Mouse (Mus musculus): Measurements from ENCODE around the gene Trio. TPM values are rescaled to one million over a fixed set of nuclear protein-coding genes. Genes with fewer than 3 reads are reported as not detected.

Gene Trio
- polyA plus RNA-seq, 1 experiment from 2014 or later: 42.1 TPM

GRCm38 (mm10) chr15:27682619-27683018 lies 343.0 kb downstream of the Trio start:
- Histone ChIP-seq H3K27ac (ENCODE audit: low read depth, low read length) (peak overlapping the region; percentile 49; the same call in 1 of the 2 replicates), H3K4me1 (ENCODE audit: control insufficient read depth, insufficient read depth, low read length) (peaks cover 6% of the 10 kb centered on the region), H3K9ac (ENCODE audit: low read depth, low read length) (no peak overlapping the region), H3K9me3 (ENCODE audit: control insufficient read depth, low read length) (no peaks in the 10 kb centered on the region), H3K27me3 (ENCODE audit: control insufficient read depth, insufficient read depth, low read length) (no peaks in the 10 kb centered on the region), H3K36me3 (ENCODE audit: control insufficient read depth, insufficient read depth, low read length) (no peaks in the 10 kb centered on the region), H3K4me3 (ENCODE audit: low read length) (no peak overlapping the region), H3K4me2 (replicated peaks; ENCODE audit: low read depth, low read length) (0 out of 2 replicates have a peak overlapping the region, but pooled peaks have one; percentile 8)
- 19% methylated on average over 9 of the region's 9 CpGs for whole genome bisulfite sequencing
- peak; percentile 12; the same call in 1 of the 2 replicates for ATAC-seq (ENCODE audit: low FRiP score, low TSS enrichment)

GRCm38 (mm10) chr15:27681419-27682187 lies 344.0 kb downstream of the Trio start, which contains the start of gene Otulinl:
Otulinl (minus strand) TSS chr15:27681579.
- H3K9ac ChIP-seq (ENCODE audit: low read depth, low read length): peak within 1 kb of the TSS; percentile 81
- peaks cover 8% of the 10 kb centered on the region for H3K4me1 ChIP-seq (ENCODE audit: control insufficient read depth, insufficient read depth, low read length)
- peak within 1 kb of the TSS; percentile 49 for H3K27ac ChIP-seq (ENCODE audit: low read depth, low read length)
- peak; percentile 98 for ATAC-seq (ENCODE audit: low FRiP score, low TSS enrichment)
- no peaks in the 10 kb centered on the region for H3K27me3 ChIP-seq (ENCODE audit: control insufficient read depth, insufficient read depth, low read length)
- 1% methylated on average over 51 of the region's 59 CpGs for WGBS
- H3K36me3 ChIP-seq (ENCODE audit: control insufficient read depth, insufficient read depth, low read length): no peaks in the 10 kb centered on the region
- H3K4me3 ChIP-seq (ENCODE audit: low read length): peak within 1 kb of the TSS; percentile 73
- no peaks in the 10 kb centered on the region for H3K9me3 ChIP-seq (ENCODE audit: control insufficient read depth, low read length)
- H3K4me2 ChIP-seq (replicated peaks; ENCODE audit: low read depth, low read length): peak within 1 kb of the TSS; percentile 94

- H3K9ac ChIP-seq (ENCODE audit: low read depth, low read length): peak overlapping the region; percentile 81
- H3K4me2 ChIP-seq (replicated peaks; ENCODE audit: low read depth, low read length): peak overlapping the region; percentile 94
- no peak for ATAC-seq (ENCODE audit: low FRiP score, low TSS enrichment)
- 2% methylated on average over 28 of the region's 28 CpGs for WGBS
- peaks cover 11% of the 10 kb centered on the region for H3K4me1 ChIP-seq (ENCODE audit: control insufficient read depth, insufficient read depth, low read length)
- H3K27ac ChIP-seq (ENCODE audit: low read depth, low read length): 0 out of 2 replicates have a peak overlapping the region, but pooled peaks have one; percentile 47
- no peaks in the 10 kb centered on the region for H3K27me3 ChIP-seq (ENCODE audit: control insufficient read depth, insufficient read depth, low read length)
- H3K36me3 ChIP-seq (ENCODE audit: control insufficient read depth, insufficient read depth, low read length): no peaks in the 10 kb centered on the region
- no peaks in the 10 kb centered on the region for H3K9me3 ChIP-seq (ENCODE audit: control insufficient read depth, low read length)
- peak overlapping the region; percentile 73 for H3K4me3 ChIP-seq (ENCODE audit: low read length)
Observed at GRCm38 (mm10) chr15:27680997-27681396, 344.7 kb downstream of the Trio start.

Other genes with a start within 250 kb of the Trio start
- gene Dnah5, start 177.9 kb upstream of the Trio start, polyA plus RNA-seq (2014; fragmentation: Nextera tagmentation; extraction: Ambion mirVana): 0.10 and 0.18 TPM in 2 replicates

Data from kidney, embryonic 14.5 days (tissue).